Mouse (Mus musculus): ENCODE measurements around the gene Ccdc18. TPM values are rescaled to one million over a fixed set of nuclear protein-coding genes. Genes with fewer than 3 reads are reported as not detected.

The Ccdc18 gene
- total RNA-seq, 1 experiment = 9.8 TPM

GRCm38 (mm10) chr5:108224077-108224476 lies 91.4 kb downstream of the Ccdc18 start:
- in situ Hi-C loops (cut with MboI; ENCODE audit: low sequenced_read_pairs in 2 of 2, unreplicated experiment in 2 of 2) = no loop called here
- Histone ChIP-seq H3K9ac (ENCODE audit: insufficient read depth, low read depth, low read length, poor library complexity, severe bottlenecking) (no peak overlapping the region), H3K9me3 (ENCODE audit: control insufficient read depth, insufficient read depth, low read depth, low read length) (no peaks in the 10 kb centered on the region), H3K27ac (ENCODE audit: insufficient read depth, low read depth, low read length, poor library complexity, severe bottlenecking) (no peak overlapping the region), H3K4me1 (ENCODE audit: control insufficient read depth in 2 of 2, insufficient read depth in 2 of 2, low read length in 2 of 2, poor library complexity in 1 of 2) (no peaks in the 10 kb centered on the region), H3K36me3 (ENCODE audit: control insufficient read depth, insufficient read depth, low read length, poor library complexity, severe bottlenecking) (no peaks in the 10 kb centered on the region), H3K4me3 (ENCODE audit: insufficient read depth in 1 of 2, low read depth in 1 of 2, low read length in 2 of 2, poor library complexity in 1 of 2, severe bottlenecking in 1 of 2) (no peak overlapping the region)
- no peak for TF ChIP-seq MAFK (IDR thresholded peaks at IDR 0.05; ENCODE audit: insufficient read depth, low read depth, low read length)
- no peak for TF ChIP-seq ZNF384 (IDR thresholded peaks at IDR 0.05; ENCODE audit: low read depth, low read length)
- no peak for TF ChIP-seq ZC3H11A (IDR thresholded peaks at IDR 0.05; ENCODE audit: borderline replicate concordance, low read depth, low read length)
- TF ChIP-seq HCFC1 (IDR thresholded peaks at IDR 0.05; ENCODE audit: borderline replicate concordance, insufficient read depth, low read length) = no peak
- no peak for TF ChIP-seq CHD2 (IDR thresholded peaks at IDR 0.05; ENCODE audit: low read depth, low read length)
- no peak for DNase-seq (ENCODE audit: low read depth, low spot score)

- Histone ChIP-seq H3K27ac (ENCODE audit: insufficient read depth, low read depth, low read length, poor library complexity, severe bottlenecking) (no peak overlapping the region), H3K4me3 (ENCODE audit: insufficient read depth in 1 of 2, low read depth in 1 of 2, low read length in 2 of 2, poor library complexity in 1 of 2, severe bottlenecking in 1 of 2) (no peak overlapping the region), H3K9me3 (ENCODE audit: control insufficient read depth, insufficient read depth, low read depth, low read length) (no peaks in the 10 kb centered on the region), H3K36me3 (ENCODE audit: control insufficient read depth, insufficient read depth, low read length, poor library complexity, severe bottlenecking) (no peaks in the 10 kb centered on the region), H3K9ac (ENCODE audit: insufficient read depth, low read depth, low read length, poor library complexity, severe bottlenecking) (no peak overlapping the region), H3K4me1 (ENCODE audit: control insufficient read depth in 2 of 2, insufficient read depth in 2 of 2, low read length in 2 of 2, poor library complexity in 1 of 2) (no peaks in the 10 kb centered on the region)
- TF ChIP-seq MAFK (IDR thresholded peaks at IDR 0.05; ENCODE audit: insufficient read depth, low read depth, low read length) = no peak
- TF ChIP-seq ZNF384 (IDR thresholded peaks at IDR 0.05; ENCODE audit: low read depth, low read length) = no peak
- TF ChIP-seq CHD2 (IDR thresholded peaks at IDR 0.05; ENCODE audit: low read depth, low read length) = no peak
- no peak for TF ChIP-seq ZC3H11A (IDR thresholded peaks at IDR 0.05; ENCODE audit: borderline replicate concordance, low read depth, low read length)
- TF ChIP-seq HCFC1 (IDR thresholded peaks at IDR 0.05; ENCODE audit: borderline replicate concordance, insufficient read depth, low read length) = no peak
- in situ Hi-C loops (cut with MboI; ENCODE audit: low sequenced_read_pairs in 2 of 2, unreplicated experiment in 2 of 2) = no loop called here
- DNase-seq (ENCODE audit: low read depth, low spot score) = no peak
Measured at GRCm38 (mm10) chr5:108226159-108226558, 93.5 kb downstream of the Ccdc18 start.

GRCm38 (mm10) chr5:108246314-108246765 lies 113.7 kb downstream of the Ccdc18 start:
- in situ Hi-C loops (cut with MboI; ENCODE audit: low sequenced_read_pairs in 2 of 2, unreplicated experiment in 2 of 2) = no loop called here
- H3K27ac ChIP-seq (ENCODE audit: insufficient read depth, low read depth, low read length, poor library complexity, severe bottlenecking) = no peak overlapping the region
- no peak for DNase-seq (ENCODE audit: low read depth, low spot score)
- no peak overlapping the region for H3K9ac ChIP-seq (ENCODE audit: insufficient read depth, low read depth, low read length, poor library complexity, severe bottlenecking)
- H3K4me3 ChIP-seq (ENCODE audit: insufficient read depth in 1 of 2, low read depth in 1 of 2, low read length in 2 of 2, poor library complexity in 1 of 2, severe bottlenecking in 1 of 2) = no peak overlapping the region
- TF ChIP-seq ZC3H11A (IDR thresholded peaks at IDR 0.05; ENCODE audit: borderline replicate concordance, low read depth, low read length) (no peak), MAFK (IDR thresholded peaks at IDR 0.05; ENCODE audit: insufficient read depth, low read depth, low read length) (no peak), HCFC1 (IDR thresholded peaks at IDR 0.05; ENCODE audit: borderline replicate concordance, insufficient read depth, low read length) (no peak), ZNF384 (IDR thresholded peaks at IDR 0.05; ENCODE audit: low read depth, low read length) (no peak), CHD2 (IDR thresholded peaks at IDR 0.05; ENCODE audit: low read depth, low read length) (no peak)
- no peaks in the 10 kb centered on the region for H3K9me3 ChIP-seq (ENCODE audit: control insufficient read depth, insufficient read depth, low read depth, low read length)
- no peaks in the 10 kb centered on the region for H3K4me1 ChIP-seq (ENCODE audit: control insufficient read depth in 2 of 2, insufficient read depth in 2 of 2, low read length in 2 of 2, poor library complexity in 1 of 2)
- H3K36me3 ChIP-seq (ENCODE audit: control insufficient read depth, insufficient read depth, low read length, poor library complexity, severe bottlenecking) = no peaks in the 10 kb centered on the region

- H3K36me3 ChIP-seq (ENCODE audit: control insufficient read depth, insufficient read depth, low read length, poor library complexity, severe bottlenecking) = no peaks in the 10 kb centered on the region
- TF ChIP-seq ZNF384 (IDR thresholded peaks at IDR 0.05; ENCODE audit: low read depth, low read length) = no peak
- no peak for TF ChIP-seq MAFK (IDR thresholded peaks at IDR 0.05; ENCODE audit: insufficient read depth, low read depth, low read length)
- TF ChIP-seq CHD2 (IDR thresholded peaks at IDR 0.05; ENCODE audit: low read depth, low read length) = no peak
- TF ChIP-seq HCFC1 (IDR thresholded peaks at IDR 0.05; ENCODE audit: borderline replicate concordance, insufficient read depth, low read length) = no peak
- TF ChIP-seq ZC3H11A (IDR thresholded peaks at IDR 0.05; ENCODE audit: borderline replicate concordance, low read depth, low read length) = no peak
- no peak overlapping the region for H3K27ac ChIP-seq (ENCODE audit: insufficient read depth, low read depth, low read length, poor library complexity, severe bottlenecking)
- no peaks in the 10 kb centered on the region for H3K4me1 ChIP-seq (ENCODE audit: control insufficient read depth in 2 of 2, insufficient read depth in 2 of 2, low read length in 2 of 2, poor library complexity in 1 of 2)
- no peaks in the 10 kb centered on the region for H3K9me3 ChIP-seq (ENCODE audit: control insufficient read depth, insufficient read depth, low read depth, low read length)
- no peak overlapping the region for H3K4me3 ChIP-seq (ENCODE audit: insufficient read depth in 1 of 2, low read depth in 1 of 2, low read length in 2 of 2, poor library complexity in 1 of 2, severe bottlenecking in 1 of 2)
- H3K9ac ChIP-seq (ENCODE audit: insufficient read depth, low read depth, low read length, poor library complexity, severe bottlenecking) = no peak overlapping the region
- in situ Hi-C loops (cut with MboI; ENCODE audit: low sequenced_read_pairs in 2 of 2, unreplicated experiment in 2 of 2) = no loop called here
- no peak for DNase-seq (ENCODE audit: low read depth, low spot score)
Measured at GRCm38 (mm10) chr5:108250033-108250432, 117.4 kb downstream of the Ccdc18 start.

- Histone ChIP-seq H3K27ac (ENCODE audit: insufficient read depth, low read depth, low read length, poor library complexity, severe bottlenecking) (no peak overlapping the region), H3K9ac (ENCODE audit: insufficient read depth, low read depth, low read length, poor library complexity, severe bottlenecking) (no peak overlapping the region), H3K9me3 (ENCODE audit: control insufficient read depth, insufficient read depth, low read depth, low read length) (no peaks in the 10 kb centered on the region), H3K4me3 (ENCODE audit: insufficient read depth in 1 of 2, low read depth in 1 of 2, low read length in 2 of 2, poor library complexity in 1 of 2, severe bottlenecking in 1 of 2) (no peak overlapping the region), H3K36me3 (ENCODE audit: control insufficient read depth, insufficient read depth, low read length, poor library complexity, severe bottlenecking) (no peaks in the 10 kb centered on the region), H3K4me1 (ENCODE audit: control insufficient read depth in 2 of 2, insufficient read depth in 2 of 2, low read length in 2 of 2, poor library complexity in 1 of 2) (no peaks in the 10 kb centered on the region)
- in situ Hi-C loops (cut with MboI; ENCODE audit: low sequenced_read_pairs in 2 of 2, unreplicated experiment in 2 of 2) = no loop called here
- no peak for DNase-seq (ENCODE audit: low read depth, low spot score)
- TF ChIP-seq MAFK (IDR thresholded peaks at IDR 0.05; ENCODE audit: insufficient read depth, low read depth, low read length) = no peak
- TF ChIP-seq HCFC1 (IDR thresholded peaks at IDR 0.05; ENCODE audit: borderline replicate concordance, insufficient read depth, low read length) = no peak
- no peak for TF ChIP-seq CHD2 (IDR thresholded peaks at IDR 0.05; ENCODE audit: low read depth, low read length)
- TF ChIP-seq ZNF384 (IDR thresholded peaks at IDR 0.05; ENCODE audit: low read depth, low read length) = no peak
- no peak for TF ChIP-seq ZC3H11A (IDR thresholded peaks at IDR 0.05; ENCODE audit: borderline replicate concordance, low read depth, low read length)
Measured at GRCm38 (mm10) chr5:108255259-108255658, 122.6 kb downstream of the Ccdc18 start.
